Mouse (Mus musculus): ENCODE results near the gene Gpatch8. TPM values are rescaled to one million over a fixed set of nuclear protein-coding genes. Genes with fewer than 3 reads are reported as not detected.

The Gpatch8 gene
- total RNA-seq (2017): 32.6 and 42.1 TPM in 2 replicates

DNA sequence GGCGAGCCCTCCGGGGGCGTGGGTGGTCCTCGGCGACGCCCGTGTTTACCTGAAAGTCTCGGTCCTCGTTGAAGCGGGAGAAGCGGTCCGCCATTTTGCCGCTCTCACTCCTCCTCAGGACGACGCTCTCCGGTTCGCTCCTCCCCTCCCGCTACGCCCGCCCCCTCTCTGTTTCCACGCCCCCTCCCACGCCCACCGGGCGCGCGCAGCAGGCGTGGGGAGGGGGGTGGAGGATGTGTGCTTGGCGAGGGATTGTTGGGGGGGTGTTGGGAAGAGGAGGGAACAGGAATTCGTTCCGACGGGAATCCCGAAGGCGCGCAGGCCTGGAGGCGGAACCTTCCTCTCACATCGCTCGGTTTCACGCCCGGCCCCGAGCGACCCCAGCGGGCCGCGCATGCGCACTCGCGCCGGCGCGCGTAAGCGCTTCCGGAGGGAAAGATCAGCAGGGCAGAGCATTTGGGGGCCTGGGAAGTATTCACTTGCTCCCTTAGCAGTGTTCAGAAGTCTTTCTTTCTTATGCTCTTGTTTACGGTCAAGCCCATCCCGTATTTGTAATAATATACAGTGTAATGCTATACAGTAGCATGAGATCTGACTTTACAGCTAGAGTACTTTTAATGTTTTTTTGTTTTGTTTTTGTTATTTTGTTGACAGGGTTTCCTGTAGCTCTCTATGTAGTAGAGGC lies at the start of gene Gpatch8:
Gene Gpatch8 (minus strand): TSS at position 362 of the 685 bp plus-strand sequence.
- peak; percentile 95 for ATAC-seq (replicated peaks; ENCODE audit: low read depth, poor library complexity, severe bottlenecking)

DNA sequence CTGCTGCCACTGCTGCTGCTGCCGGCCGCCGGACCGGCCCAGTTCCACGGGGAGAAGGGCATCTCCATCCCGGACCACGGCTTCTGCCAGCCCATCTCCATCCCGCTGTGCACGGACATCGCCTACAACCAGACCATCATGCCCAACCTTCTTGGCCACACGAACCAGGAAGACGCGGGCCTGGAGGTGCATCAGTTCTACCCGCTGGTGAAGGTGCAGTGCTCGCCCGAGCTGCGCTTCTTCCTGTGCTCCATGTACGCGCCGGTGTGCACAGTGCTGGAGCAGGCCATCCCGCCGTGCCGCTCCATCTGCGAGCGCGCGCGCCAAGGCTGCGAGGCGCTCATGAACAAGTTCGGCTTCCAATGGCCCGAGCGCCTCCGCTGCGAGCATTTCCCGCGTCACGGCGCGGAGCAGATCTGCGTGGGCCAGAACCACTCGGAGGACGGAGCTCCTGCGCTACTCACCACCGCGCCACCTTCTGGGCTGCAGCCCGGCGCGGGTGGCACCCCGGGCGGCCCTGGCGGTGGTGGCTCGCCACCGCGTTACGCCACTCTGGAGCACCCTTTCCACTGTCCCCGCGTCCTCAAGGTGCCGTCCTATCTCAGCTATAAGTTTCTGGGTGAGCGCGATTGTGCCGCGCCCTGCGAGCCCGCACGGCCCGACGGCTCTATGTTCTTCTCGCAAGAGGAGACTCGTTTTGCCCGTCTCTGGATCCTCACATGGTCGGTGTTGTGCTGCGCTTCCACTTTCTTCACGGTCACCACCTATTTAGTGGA lies 48.8 kb upstream of the Gpatch8 start:
- ATAC-seq (replicated peaks; ENCODE audit: low read depth, poor library complexity, severe bottlenecking): no peak

DNA sequence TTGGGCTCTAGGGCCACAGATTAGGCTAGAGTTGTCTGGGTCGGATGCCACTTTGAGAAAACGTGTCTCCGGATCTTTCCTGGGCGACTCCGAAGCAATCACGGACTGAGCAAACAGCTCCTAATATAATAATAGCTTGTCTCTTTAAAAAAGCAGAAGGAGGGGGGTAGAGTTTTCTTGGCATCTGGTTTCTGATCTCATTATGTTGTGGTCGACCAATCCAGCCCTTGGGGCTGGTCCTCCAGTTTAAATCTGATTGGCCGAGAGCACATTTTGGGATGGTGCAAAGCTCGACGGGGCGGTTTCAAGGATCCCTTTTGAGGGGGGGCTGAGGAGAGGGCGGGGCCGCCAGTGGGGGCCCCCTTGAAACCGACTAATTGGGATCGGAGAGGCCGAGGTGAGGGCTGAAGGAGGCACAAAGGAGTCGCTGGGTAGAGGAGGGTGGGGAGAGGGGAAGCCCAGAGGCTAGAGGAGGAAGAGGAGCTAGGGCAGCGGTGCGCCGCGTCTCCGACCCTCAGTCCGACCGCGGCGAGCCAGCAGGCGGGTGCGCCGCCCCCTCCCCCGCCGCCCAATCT lies 47.9 kb upstream of the Gpatch8 start, which contains the start of gene Fzd2:
Gene Fzd2 (plus strand): TSS at position 387 of the 575 bp plus-strand sequence.
- peak; percentile 80 for ATAC-seq (replicated peaks; ENCODE audit: low read depth, poor library complexity, severe bottlenecking)

DNA sequence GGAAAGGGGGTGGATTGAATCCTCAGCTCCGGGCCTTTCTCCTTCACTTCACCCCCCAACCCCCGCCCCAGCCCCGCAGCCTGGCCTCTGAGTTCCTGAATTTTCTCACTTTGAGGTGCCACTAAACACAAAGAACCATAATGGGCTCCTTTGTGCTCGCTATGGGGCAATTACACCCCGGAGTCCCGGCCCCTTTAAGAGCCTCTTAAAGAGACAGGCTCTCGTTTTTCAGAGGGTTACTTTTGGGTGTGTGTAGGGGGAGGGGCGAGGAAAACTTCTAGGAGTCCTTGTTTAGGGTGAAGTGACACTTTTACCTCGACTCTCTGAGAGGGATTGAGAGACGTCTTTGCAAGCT lies 47.3 kb upstream of the Gpatch8 start:
- no peak for ATAC-seq (replicated peaks; ENCODE audit: low read depth, poor library complexity, severe bottlenecking)

DNA sequence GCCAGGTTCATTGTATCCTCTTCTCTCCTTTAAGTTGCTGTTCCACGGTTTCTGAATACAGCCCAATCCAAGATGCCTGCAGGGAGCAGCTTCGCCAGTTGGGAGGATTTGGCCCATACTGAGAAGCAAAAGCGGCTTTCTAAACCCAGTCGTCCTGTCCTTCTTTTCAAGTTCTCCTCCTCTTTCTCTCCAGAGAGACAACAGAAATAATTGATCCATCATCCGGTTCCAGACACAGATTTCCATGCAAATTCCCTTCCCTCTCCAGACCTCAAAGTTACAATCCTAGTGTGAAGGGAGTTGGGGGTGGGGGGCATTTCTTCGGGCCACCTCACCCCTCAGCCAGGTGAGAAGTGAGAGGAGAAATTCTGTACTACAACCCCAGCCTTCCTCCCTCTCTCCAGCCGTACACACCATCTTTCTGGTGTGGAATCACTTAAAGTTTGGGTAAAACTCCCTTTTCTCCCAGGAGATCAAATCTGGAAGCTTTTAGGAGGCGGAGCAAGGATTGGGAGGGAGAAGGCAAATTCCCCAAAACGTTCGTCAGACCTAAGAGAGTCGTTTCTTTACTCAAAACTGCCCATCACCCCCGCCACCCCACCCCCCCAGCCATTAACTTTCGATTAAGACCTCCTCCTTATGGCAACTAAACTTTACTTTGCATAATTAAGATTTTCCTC lies 46.8 kb upstream of the Gpatch8 start:
- ATAC-seq (replicated peaks; ENCODE audit: low read depth, poor library complexity, severe bottlenecking): no peak

DNA sequence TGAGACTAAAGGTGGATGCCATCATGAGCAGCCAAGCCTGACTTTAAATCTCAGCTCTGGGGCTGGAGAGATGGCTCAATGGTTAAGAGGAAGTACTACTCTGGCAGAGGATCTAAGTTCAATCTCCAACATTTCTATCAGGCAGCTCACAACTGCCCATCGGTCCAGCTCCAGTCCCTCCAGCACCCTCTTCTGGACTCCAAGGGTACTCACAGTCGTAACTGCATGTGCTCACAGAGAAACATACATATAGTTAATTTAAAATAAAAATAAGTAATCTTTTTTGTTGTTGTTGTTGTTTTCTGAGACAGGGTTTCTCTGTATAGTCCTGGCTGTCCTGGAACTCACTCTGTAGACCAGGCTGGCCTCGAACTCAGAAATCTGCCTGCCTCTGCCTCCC lies 43.7 kb upstream of the Gpatch8 start:
- ATAC-seq (replicated peaks; ENCODE audit: low read depth, poor library complexity, severe bottlenecking): no peak

DNA sequence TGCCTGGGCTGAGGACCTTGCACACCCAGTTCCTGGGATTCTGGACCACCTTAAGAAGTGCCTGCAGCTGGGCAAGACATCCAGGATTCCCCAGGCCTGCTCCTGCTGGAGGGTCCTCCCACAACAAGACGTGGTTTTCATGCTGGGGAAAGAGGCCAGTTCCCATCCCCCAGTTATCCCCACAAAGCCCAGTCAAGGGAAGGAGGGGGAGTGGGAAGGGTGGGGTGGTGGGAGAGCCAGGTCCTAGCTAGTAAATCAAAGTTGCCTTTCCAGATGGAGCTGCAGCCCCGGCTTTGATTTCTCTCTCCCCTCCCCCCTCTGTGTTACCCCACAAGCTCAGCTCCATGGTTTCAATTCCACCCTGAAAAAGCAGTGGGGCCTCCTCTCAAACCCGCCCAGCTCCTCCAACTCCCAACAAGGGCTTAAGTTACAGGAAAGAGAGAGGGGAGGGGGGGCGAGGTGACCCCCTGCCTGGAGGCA lies 39.2 kb upstream of the Gpatch8 start:
- no peak for ATAC-seq (replicated peaks; ENCODE audit: low read depth, poor library complexity, severe bottlenecking)

DNA sequence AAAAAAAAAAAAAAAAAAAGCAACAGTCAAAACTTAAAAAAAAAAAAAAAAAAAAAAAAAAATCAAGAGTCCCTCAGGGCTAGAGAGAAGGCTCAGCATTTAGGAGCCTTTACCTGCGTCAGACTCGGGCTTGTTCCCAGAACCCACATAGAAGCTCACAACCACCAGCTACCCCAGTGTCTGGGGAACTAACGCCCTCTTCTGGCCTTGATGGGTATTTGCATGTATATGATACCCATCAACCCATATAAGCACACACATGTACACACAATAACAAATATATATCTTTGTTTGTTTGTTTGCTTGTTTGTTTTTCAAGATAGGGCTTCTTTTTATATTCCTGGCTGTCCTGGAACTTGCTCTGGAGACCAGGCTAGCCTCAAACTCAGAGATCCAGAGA lies 31.4 kb upstream of the Gpatch8 start:
- ATAC-seq (replicated peaks; ENCODE audit: low read depth, poor library complexity, severe bottlenecking): no peak

DNA sequence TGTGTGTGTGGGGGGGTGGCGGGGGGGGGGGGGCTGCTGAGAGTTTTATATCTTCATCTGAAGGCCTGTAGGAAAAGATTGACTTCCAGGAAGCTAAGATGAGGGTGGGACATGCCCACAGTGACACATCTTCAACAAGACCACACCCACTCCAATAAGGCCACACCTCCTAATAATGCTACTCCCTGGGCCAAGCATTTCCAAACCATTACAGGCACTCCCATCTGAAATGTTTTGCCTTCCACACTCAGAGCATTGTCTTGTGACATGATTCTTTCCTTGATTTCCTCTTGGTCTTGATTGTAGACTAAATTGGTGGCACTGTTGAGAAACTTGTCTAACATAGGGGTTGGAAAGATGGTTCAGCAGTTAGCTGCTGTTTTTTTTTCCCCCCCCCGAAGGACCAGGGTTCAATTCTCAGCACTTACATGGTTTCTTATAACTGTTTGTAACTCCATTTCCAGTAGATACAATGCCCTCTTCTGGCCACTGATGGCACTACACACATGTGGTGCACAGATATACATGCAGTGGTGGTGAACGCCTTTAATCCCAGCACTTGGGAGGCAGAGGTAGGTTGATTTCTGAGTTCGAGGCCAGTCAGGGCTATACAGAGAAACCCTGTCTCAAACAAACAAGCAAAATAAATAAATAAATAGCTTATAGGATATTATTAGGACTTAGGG lies 30.4 kb upstream of the Gpatch8 start:
- no peak for ATAC-seq (replicated peaks; ENCODE audit: low read depth, poor library complexity, severe bottlenecking)

DNA sequence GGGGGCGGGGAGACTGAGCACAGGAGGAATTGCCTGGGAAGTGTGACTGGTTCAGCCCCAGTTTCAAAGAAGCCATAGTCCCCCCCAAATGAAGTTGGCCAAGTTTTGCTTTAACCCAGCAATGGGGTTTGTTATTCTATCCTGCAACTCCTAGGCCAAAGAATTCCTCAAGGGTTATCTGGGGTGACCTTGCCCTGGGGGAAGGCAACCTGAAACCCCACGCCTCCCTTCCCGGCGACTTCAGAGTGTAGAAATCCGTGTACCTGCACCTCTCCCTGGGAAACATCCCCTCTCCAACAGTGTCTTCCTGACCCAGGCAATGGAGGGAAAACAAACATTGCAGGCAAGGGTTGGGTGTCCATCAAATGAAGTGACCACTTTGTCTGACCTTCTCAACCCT lies 26.5 kb upstream of the Gpatch8 start:
- no peak for ATAC-seq (replicated peaks; ENCODE audit: low read depth, poor library complexity, severe bottlenecking)

DNA sequence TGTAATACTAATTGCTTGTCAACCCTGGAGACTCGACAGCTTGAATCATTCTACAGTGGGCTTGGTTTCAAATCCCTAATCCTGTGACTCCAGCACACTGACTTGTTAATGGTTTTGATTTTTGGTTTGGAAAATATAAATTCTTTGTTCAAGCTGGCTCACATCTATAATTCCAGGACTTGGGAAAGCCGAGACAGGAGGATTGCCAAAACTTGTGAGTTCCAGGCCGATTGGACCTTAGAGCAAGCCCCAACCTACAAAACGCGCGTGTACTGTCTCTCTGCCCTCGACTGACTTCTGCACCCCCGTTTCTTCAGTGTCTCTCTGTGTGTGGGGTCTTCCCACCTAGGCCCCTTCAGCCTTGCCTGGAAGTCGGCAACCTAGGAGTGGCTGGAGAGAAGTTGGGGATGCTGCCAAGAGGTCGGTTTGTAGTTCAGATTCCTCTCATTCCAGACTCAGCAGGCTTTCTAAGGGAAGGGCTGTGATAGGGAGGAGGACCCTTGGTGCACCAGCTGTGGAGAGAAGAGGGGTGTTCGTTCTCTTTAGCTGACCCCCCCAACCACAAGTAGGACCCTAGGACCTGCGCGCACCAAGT lies 25.9 kb upstream of the Gpatch8 start:
- no peak for ATAC-seq (replicated peaks; ENCODE audit: low read depth, poor library complexity, severe bottlenecking)

DNA sequence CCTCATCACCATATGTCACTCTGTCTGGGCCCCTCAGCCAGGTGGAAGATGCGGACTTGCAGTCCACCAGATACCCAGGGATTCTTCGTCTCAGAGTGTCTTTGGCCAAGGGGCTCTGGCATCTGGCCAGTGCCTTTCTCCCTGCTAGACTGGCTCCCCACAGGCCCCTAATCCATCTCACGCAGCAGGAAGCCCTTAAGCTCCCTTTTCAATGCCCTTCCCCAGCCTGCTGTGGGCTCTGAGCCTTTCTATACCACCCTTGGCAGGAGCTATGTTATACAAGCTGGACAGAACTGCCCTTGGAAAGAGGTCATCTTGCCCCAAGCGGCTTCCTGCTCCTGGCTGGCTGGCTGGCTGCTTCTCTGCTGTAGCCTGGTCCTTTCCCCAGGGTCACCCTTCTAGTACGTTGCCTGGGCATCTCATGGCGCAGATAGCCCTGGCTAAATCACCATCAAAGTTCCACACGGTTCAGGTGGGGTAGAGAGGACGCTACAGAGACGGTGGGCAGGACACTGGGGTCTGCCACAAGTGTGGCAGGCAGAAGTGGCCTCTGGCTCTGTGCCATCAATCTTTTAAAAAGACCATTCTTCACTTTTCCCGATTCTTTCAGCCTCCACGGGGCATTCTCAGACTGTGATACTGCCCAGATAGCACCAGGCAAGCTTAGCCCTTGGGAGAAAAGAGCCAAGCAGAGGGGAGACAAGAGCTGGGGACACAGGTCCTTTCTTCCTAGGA lies 25.3 kb upstream of the Gpatch8 start:
- ATAC-seq (replicated peaks; ENCODE audit: low read depth, poor library complexity, severe bottlenecking): no peak

DNA sequence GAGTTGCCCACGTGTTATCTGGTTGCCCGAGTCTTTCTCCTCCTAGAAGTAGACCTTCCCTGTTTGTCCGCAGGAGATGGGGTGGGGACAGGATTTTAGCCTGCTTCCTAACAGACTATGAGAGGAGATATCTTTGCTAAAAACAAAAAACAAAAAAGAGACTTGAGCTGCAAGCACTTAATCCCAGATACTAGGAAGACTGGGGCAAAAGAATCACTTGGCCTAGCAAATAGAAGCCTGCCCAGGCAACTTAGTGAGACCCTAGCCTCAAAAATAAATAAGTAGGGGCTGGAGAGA lies 23.8 kb upstream of the Gpatch8 start:
- no peak for ATAC-seq (replicated peaks; ENCODE audit: low read depth, poor library complexity, severe bottlenecking)

DNA sequence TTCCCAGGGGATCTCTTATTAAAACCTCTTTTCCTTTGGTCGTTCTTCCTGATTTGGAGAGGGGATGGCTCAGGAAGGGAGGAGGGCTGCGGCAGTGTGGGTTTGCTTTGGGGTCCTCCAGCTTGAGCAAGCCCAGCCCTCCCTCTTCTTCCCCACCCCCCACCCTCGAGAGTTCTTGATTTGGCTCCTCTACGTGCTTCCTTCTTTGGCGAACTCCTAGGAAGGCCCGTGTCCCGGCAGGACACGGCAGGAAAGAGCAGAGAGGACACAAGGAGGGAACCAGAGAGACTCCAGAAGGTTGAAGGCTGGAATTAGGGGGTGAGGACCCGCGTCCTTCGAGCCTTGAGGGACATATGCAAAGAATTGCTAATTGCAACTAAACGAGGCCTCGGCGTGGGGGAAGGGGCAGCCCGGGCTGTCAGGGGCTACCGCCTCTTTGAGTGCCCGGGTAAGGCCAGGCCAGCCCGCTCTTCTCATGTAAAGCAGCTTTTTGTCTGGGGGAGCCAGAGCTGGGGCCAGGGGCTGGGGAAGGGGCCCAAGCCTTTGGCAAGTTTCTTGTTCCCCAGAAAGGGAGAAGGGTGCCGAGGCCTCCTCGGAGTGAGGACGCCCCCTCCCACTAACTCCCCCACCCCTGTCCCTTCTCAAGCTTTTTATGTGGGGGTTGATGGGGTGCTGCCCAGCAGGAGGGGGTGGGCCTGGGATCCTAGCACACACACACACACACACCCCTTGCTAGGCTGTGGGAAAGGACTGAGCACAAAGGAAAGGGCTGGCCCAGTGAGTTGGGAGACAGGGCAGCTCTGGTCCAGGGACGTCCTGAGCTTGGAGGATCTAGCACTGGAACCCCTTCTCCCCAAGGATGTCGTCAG lies 23.2 kb upstream of the Gpatch8 start, which contains the start of gene Gm11627:
Gene Gm11627 (minus strand): TSS at position 297 of the 869 bp plus-strand sequence.
- ATAC-seq (replicated peaks; ENCODE audit: low read depth, poor library complexity, severe bottlenecking): no peak

DNA sequence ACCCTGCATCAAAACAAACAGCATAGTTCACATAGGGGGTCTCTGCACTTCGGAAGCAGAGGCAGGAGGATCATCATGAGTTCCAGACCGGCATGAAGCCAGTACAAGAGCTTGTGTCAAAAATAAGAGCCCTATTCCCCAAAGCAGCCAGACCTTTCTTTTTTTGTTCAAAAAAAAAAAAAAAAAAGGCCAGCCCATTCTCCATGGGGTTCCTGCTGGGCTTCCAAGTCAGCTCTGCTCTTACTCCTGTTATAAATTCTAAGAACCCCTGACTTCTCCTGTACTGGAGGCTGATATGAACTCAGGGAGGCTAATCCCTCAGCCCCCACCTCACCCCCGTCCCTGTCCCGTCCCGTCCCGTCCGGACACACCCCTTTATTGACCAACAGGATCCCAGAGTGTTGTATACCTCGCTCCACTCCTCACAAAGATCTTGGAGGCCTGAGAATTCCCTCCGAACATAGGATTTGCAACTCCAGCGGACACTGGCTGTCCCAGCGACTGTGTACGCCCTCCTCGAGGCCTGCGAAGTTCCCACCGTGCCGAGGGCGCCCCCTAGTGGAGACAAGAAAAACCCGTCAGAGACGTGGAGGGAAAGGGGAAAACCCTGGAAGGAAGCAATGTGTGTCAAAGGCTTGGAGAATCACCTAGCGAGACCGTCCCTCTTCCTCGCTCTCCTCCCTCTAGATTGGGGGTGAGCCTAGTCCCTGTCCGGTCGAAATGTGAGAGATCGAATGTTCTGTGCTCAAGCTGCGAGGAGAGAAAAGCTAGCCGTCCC lies 22.3 kb upstream of the Gpatch8 start:
- ATAC-seq (replicated peaks; ENCODE audit: low read depth, poor library complexity, severe bottlenecking): peak; percentile 89

DNA sequence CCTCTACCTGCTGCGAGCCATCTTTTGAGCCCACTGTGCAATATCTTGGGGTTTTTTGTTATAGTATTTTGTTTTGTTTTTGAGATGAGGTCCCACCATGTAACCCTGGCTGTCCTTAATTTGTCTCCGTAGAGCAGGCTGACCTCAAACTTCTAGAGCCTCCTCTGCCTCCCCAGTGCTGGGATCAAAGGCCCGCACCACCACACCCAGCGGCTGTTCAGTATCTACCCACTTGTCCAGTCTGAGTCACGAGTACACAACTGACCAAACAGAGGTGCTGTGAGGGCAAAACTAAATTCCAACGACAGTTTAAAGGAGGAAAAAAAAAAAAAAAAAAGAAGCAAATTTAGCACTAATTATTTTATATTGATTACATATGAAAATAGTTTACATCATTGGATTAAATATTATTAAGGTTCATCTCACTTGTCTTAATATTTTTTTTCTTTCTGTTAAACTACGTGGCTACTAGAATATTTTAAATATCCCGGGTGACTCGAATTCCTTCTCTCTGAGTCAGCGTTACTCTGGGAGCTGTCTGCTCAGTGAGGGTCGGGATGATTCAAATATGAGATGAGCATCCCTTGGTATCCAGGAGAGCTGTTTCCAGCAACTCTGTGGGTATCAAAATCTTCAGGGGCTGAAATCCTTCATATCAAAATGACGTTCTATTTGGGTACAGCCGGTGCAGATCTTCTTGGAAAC lies 20.0 kb upstream of the Gpatch8 start:
- ATAC-seq (replicated peaks; ENCODE audit: low read depth, poor library complexity, severe bottlenecking): no peak

DNA sequence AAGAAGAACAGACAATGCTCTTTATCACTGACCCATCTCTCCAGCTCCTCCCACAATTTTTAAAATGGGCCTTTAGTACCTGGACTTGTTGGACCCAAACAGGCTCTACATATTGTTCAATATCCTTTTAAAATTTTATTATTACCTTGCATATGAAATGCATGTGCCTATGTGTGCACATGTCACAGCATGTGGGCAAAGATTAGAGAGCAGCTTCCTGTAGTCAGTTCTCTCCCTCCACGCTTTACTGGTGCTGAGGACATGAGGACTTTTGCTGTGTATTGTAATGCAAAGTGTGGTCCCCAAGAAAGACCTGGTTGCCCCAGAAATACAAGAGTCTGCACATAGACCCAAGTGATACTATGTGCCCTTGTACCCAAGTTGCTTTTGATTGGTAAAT lies 18.8 kb upstream of the Gpatch8 start:
- no peak for ATAC-seq (replicated peaks; ENCODE audit: low read depth, poor library complexity, severe bottlenecking)
